Mouse (Mus musculus): ENCODE measurements at regions not wholly inside any gene's neighbourhood (a gene's known extent, or its start where the extent isn't known, plus 50 kb on each side); places are given as distances from the start of the nearest gene placed in this dataset.
A peak's percentile ranks its signal among the peaks of the same experiment; 100 is the strongest.

DNA sequence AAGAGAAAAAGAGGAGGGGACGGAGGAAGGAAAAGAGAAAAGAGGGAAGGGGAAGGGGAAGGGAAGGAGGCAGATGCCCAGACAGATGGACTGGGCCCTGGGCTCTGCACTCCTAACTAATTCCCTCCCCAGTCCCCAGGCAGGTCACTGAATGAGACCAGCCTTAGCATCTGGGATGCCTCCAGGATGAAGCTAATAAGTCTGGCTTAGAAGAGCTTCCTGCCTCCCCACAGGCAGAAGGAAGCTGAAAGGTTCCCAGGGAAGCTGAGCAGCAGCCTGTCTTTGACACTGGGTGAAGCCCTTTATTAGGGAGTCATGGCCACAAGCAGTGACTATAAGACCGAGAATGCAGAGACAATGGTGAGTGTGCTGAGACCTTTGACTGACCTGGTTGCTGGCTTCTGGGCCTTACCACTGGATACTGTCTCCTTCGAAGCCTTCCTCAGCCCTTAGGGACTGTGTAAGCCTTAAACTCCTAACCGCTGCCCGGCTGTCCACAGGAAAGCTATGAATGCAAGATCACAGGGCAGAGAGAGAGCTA, 76.7 kb upstream of the Bod1 start:
- DNase-seq: peak in 1 of 2 experiments; percentile 61

DNA sequence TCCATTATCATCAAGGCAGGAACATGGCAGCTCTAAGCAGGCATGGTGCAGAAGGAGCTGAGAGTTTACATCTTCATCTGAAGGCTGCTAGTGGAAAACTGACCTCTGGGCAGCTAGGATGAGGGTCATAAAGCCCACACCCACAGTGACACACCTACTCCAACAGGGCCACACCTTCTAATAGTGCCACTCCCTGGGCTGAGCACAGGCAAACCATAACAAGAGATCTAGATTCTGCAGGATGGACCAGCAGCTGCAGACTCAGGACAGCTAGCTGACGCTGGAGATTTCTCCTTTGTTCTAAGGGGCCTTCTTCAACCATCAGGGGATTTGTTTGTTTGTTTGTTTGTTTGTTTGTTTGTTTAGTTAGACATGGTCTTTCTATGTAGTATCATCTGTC, 79.6 kb upstream of the Bod1 start:
- DNase-seq: no peak

DNA sequence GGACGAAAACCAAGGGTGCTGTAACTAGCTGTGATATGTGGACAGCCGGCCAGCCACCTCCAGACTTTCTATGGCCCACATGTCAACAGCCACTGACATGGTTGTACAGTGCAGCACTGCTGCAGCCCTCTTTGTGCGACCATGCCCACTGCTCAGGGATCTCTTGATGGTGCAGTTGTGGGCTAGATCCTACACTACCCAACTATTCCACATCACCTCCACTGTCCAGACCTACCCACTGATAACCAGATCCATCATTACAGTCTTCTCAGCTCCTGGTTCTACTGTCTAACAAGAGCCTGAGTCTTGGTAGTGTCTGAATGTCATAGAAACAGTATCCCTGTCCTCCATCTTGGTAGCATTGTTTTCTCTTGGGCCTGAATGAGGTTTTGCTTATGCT, 81.5 kb upstream of the Bod1 start:
- DNase-seq: no peak

DNA sequence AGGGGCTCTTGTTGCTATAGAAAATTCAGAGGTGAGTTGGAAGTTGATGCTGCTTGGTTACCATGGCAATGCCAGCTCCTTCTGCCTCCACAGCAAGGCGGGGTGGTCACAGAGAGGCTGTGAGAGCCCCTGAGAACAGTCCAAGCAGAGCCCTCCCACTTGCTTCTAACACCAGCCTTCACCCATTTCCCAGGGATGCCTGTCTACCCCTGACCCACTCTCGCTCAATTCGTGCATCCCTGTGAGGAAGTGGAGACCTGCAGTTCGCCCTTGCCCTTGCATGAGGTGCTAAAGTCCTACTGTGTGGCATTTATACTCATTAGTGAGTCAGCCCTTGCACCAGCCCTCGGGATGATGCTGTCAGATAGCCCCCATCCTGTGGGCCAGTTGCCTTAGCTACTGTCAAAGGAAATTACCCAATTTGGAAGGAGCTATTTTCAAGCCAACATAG, 82.1 kb upstream of the Bod1 start:
- no peak for DNase-seq

DNA sequence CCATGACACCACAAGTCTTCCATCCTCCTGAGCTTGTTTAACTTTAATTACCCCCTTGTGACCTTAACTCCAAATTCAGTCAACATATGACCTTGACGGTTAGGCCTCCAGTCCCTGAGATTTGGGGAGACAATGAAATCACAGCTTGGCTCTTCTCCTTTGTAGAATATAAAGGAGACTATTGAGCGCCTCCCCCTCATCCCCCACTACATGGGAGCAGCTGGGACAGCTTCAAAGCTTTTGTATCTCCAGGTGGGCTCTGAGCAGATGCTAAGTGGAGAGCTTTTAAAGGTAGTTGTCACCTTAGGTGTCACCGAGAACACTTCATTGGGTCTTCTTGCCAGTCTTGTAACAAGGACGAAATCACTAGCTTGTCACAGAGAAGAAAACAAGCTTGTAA, 82.7 kb upstream of the Bod1 start:
- DNase-seq: no peak

DNA sequence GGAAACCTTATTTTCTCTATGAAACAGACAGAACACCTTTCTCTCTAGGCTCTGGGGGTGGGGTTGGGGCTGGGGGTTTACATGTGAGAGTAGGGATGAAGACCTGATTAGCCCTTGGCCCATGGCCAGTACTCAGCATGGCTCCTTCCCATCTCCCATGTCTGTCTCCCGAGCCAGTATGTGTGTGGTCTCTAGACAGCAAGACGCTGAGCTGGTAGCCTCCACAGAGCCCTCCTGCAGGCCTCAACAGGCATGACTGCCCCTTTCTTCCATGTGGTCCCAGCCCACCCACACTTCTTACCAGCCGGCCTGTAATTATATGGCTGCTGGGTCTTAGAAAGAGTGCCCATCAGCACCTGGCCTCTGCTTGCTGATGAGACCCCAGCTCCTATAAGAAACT, 84.2 kb upstream of the Bod1 start:
- DNase-seq: no peak

DNA sequence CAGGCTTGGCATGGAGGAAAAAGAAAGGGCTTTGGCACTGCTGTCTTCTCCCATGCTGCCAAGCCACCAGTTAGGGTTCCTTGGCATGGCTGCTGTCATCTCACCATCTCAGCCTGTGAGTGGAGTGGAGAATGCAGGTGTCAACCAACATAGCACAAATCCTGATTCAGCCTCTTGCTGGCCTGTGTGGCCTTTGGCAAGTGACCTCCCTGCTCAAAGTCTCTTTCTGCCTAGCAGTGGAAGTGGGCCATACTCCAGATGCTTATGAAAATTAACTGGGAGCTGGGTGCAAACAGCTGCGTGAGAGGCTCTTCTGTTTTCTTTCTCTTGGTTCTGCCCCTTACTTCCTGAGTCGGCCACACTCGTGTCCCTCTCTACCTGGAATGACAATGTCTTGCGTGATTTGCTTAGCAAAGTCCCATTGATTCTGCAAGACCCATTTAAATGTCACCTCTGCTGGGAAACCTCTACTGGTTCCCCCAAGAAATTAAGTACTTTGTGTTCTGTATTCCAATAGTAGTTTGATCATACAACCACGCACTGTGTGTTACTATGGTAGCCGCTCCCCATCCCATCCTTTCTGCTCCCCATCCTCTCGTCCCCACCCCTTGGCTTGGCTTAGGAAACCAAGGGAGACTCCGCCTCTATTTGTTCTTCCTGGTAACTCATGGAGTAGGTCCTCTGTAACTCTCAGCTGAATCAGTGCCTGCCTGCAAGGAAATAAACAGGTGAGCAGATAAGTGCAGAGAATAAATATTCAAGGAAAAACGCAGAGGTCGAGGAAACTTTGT, 84.9 kb upstream of the Bod1 start:
- DNase-seq: no peak

DNA sequence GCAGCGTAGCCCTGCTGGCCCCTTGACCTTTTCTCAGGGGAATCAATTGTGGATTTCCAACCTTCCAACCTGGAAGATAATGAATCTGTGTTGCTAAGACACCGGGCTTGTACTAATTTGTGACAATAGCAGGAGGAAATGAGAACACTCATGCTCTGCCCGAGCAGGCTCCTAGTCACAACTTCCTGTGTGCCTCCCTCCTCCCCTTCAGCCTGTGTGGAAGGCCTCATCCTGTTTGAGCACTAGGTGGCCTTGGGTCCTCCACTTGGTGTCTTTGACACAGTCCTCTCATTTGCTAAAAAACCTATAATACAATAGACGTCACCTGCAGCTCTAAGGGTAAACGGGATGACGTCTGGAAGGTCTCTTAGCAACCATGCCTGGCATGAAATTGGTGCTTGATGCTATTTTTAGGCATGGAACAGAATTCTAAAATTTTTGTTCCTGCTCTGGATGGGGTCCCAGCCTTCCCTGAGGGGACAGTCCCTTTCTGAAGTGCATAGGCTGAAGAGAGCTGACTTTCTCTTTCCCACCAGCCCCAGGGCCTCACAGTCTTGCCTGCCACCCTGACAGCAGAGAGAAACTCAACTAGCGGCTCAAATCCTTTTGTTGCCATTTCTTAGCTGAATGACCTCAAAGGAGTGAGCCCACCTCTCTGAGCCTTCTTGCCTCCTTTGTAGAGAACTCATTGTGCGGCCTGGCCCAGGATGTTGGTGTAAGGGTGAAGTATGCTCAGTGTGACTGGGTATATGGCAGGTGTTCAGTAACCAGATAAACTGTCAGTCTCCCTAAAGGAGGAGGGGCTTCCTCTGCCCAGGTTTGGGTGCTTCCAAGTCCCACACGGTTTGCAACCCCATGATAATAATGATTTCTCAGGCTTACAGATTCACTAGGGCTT, 88.4 kb upstream of the Bod1 start:
- peak; percentile 35 for DNase-seq

DNA sequence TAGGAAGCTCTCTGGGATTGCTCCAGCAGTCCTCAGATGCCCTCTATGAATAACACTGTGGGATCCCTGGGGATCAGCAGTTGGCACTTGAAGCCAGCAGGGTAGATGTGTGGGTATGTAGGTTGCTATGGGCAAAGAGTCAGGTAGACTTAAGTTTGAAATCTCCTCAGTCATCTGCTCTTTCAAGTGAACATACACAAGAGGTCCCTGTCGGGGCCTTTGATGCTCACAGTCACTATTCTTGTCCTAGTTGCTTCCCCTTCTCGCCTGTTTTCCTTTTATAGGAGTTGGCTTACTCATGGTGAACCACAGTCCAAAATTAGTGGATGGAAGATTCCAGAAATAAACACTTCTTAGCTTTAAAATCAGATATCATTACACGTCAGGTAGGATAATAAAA, 92.2 kb upstream of the Bod1 start:
- no peak for DNase-seq

DNA sequence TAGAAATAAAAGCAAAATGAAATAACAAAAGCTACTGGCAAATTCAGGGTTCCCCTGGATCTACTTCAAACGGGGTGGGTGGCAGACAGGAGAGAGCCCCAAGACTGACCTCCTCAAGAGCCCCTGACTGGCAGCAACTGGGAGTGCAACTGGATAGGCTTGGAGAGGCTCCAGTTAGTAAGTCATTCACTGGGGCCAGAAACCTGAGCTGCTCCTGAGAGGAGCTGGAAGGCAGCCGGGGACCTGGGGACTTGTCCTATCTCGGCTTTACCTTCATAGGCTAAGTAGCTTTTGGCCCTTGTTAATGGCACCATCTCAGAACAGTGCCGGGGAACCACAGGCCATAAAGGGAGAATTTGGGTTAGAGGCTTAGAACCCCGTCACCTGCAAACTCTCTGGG, 94.6 kb upstream of the Bod1 start:
- no peak for DNase-seq

DNA sequence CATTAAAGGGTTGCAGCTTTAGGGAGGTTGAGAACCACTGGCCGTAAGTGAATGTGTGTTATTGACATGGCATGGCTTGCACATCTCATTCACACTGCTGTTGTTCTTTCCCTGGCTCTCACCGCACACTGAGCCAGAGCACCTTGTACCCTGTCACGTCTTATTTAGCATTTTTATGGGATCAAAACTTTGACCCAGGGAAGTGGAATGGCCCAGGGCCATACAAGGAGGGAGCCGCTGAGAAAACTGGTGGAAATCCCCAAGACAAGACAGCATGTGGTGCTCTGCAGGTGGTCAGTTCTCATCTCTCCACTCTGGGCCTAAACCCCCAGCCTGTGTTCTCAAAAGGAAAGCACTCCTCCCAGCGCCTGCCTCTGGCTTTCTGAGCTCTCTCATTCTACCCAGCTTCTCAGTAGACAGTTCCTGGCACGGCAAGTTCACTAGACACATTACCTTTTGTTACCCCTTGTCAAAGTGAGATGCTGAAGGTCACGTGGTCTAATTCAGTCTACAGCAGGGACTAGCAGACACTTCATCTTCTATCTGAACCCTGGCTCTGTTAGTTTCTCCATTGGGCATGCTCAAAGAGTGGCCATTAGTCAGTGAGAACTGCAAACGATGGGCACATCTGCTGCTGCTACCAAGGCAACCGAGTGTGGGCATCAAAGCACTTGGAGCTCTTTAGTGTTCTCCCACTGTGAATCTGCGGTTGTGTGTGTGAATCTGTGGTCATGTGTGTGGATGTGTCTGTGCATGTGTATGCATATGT, 96.2 kb upstream of the Bod1 start:
- DNase-seq: no peak

DNA sequence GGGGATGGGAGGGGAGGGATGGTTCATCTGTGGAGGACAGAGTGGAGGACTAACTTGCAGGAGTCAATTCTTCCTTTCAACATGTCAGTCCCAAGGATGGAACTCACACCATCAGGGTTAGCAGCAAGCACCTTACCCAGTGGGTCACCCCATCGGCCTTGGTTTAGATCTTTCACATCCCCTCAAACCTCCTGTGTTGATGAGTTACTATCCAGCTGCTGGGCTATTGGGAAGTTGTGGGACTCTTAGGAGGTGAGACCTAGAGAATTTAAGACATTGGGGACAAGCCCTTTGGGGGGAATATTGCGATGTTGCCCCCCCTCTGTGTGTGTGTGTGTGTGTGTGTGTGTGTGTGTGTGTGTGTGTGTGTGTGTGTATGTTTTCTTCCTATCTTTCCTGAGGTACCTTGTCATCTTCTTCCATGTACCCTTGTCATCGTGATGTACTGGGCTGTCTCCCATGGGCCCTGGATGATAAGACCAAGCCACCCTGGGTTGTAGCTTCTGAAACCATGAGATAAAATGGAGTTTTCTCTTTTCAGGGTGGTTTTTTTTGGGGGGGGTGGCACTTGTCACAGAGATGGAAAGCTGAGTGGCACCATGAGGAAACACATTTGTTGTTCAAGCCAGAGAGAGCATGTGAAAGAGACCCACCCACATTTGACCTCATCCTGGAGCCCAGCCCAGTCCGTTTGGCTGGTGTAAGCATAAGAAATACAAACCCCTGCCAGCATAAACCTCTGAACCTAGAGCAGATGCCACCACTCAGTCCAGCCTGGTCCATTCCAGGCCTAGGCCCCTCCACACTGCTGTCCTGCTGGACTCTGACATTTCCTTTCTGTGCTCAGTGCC, 98.3 kb upstream of the Bod1 start:
- DNase-seq: peak; percentile 44 to 59

DNA sequence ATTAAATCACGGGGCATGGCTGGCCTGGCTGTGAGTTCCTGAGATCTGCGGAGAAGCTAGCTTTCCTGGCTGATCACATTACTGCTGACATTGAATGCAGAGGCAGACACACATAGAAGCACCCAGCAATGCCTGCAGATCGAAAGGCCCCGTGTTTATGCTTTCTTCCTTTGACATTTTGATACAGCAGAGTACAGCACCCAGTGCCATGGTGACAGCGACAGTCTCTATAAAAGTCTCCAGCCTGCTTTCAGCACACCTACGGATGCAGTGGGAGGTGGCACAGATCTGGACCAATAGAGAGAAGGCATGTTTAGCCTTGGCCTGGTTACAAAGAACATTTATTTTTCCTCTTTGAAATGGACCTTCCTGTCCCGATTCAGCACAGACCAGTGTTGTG, 99.2 kb upstream of the Bod1 start:
- peak; percentile 48 to 54 for DNase-seq

DNA sequence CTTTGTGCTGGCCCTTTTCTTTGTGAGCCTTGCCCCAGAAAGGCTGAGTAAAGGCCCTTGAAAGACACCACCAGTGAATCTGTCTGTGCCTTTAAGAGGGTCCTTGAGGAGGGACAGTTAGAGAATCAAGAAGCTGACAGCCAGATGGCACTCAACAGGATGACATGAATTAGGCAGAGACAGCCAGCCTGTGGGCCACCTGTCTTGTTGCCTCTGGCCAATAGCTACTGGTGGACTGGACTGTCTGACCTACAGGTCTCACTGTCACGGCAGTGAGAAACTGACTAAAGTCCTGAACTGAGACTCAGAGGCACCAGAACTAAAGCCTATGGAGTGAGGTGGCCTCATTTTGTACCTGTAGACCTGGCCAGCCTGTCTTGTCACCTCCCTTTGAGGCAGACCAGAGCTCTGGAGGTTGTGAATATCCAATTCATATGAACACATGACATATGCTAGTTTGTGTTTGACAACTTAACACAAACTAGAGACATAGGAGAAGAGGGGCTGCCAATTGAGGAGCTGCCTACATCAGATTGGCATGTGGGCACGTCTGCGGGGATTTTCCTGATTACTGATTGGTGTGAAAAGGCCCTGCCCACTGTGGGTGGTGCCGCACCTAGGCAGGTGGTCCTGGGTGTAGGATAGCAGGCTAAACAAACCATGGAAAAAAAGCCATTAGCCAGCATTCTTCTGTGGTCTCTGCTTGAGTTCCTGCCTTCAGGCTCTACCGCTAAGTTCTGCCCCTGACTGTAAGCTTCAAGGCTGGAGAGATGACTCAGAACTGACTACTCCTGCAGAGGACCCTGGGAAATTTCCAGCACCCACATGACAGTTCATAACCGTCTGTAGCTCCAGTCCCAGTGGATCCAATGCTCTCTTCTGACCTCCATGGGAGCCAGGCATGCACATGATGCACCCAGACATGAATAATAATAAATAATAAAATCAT, 100.1 kb upstream of the Bod1 start:
- DNase-seq: peak; percentile 72 to 82

DNA sequence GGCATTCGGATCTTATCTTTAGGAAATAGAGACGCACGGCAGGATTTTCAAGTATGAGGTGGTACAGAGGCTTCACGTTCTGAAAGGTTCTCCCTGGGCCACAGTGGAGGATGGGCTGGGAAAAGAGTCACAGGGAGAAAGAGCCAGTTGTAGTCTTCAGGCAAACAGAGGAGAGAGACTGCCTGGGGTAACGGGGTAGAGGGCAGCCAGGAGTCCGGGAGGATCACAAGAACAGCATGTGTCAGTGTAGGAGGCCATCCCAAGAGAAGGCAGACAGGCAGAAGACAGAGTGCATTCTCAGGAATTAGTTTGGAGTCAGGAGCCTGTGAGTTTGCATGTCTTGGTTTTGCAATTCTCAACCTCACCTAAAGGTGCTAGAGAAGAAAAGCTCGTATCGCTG, 94.5 kb upstream of the Cpeb4 start:
- DNase-seq: no peak

DNA sequence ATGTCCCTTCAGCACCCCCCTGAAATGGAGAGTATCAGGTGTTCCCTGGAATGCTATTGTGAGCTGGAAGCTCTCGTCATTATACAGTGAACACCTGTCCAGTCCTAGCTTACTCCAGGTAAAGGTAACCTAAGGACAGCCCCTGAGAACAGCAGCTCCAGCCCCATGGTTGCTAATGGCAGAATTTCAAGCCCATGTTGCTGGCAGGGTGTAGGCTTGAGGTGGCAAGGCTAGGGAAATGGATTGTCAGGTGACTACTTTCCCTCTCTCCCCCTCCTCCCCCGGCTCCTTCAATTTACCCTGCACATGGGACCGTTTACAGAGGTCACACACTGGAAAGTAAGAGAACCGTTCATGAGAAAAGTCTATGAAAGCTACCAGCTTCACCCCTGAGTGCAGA, 93.2 kb upstream of the Cpeb4 start:
- no peak for DNase-seq

DNA sequence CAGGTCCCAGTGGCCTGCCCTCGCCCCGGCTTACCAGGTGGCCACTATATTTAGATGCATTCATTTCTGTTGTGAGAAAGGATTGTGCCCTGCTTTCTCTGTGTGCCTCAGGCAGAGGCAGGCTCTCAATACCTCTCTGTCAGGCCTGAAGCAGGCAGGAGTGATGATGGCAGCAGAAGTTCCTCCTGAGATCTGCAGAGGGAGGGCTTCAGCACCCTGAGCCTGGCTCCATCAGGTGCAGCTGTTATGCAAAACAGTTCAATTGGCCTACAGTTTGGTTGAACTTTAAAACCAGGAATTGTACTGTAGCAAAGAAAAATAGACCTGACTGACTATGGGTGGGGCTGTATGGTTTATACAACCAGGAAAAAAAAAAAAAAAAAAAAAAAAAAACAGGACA, 92.7 kb upstream of the Cpeb4 start:
- DNase-seq: no peak

DNA sequence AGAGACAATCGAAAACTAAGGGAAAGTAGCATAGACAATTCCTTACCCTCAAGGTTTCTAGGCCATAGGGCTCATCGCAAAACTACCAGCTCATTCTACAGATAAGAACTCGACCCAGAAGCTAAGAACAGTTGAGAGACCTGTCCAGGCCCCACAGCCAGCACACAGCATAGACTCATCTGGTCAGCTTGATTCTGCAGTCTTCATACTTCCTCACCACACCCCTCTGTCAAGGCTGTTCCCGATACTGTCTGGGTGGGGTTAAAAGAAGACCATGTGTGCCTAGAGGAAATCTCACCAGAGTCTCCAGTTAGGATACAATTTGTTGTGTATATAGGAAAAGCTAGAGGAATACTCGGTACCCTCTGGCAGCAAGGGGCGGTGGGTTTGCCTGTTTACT, 91.0 kb upstream of the Cpeb4 start:
- no peak for DNase-seq

DNA sequence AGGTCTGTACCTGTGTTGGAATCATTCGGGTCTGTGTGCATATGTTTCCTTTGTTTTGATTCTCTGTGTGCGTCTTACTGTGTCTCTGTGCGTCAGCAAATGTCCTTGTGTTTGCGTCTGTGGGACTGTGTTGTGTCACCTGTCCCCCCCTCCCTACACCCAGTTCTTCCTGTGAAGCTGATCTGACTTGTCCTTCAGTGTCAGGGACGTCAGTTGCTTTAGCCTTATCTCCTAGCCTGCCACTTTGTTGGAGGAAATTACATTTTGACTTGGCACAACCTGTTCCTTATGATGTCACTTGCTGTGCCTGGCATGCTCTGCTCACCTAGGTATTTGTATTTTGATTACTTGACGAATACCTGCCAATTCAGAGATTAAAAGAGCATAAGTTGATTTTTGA, 90.4 kb upstream of the Cpeb4 start:
- peak; percentile 35 to 36 for DNase-seq

DNA sequence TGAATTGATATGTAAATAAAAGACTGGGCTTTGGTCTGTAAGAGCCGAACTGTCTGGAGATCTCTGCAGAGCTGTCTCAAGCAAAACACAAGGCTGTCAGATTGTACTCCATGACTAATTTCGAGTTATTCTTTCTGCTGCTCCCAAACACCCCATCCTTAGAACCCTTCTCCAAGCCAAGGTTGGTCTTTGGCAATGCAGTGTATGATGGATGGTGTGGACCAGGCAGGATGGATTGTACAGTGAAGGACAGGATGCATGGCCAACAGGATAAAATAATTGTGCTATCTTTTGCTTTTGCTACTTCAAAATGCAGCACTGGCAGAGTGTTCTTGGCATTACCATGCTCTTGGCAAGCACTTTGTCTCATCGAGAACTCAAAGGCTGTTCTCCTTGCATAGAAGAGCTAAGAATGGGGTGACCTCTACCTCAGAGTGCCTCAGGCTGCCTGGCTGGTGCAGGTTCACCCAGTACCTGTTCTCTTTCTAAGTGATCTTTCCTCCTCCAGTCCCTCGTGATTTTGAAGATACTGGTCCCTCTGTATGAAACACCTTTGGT, 88.4 kb upstream of the Cpeb4 start:
- DNase-seq: no peak
